Mouse (Mus musculus): ENCODE results near the gene Tma7. TPM values are rescaled to one million over a fixed set of nuclear protein-coding genes. Genes with fewer than 3 reads are reported as not detected.

Gene Tma7
- polyA plus RNA-seq, 1 experiment from 2014 or later, result 328 TPM

GRCm38 (mm10) chr9:109028919-109029318 lies 53.5 kb downstream of the Tma7 start:
- H3K27me3 ChIP-seq, result no peaks in the 10 kb centered on the region
- H3K4me2 ChIP-seq, result no peak overlapping the region
- peaks cover 11% of the 10 kb centered on the region for H3K4me1 ChIP-seq (replicated peaks)
- H3K9ac ChIP-seq, result no peak overlapping the region
- 54% methylated on average over 5 of the region's 5 CpGs for WGBS (ENCODE audit: insufficient replicate concordance)
- H3K4me3 ChIP-seq (replicated peaks), result no peak overlapping the region
- ATAC-seq (ENCODE audit: insufficient read depth), result no peak
- H3K9me3 ChIP-seq (replicated peaks), result no peaks in the 10 kb centered on the region
- no peaks in the 10 kb centered on the region for H3K36me3 ChIP-seq (replicated peaks)
- H3K27ac ChIP-seq (replicated peaks), result no peak overlapping the region

- ATAC-seq (ENCODE audit: insufficient read depth), result no peak
- peaks cover 11% of the 10 kb centered on the region for H3K4me1 ChIP-seq (replicated peaks)
- no peaks in the 10 kb centered on the region for H3K9me3 ChIP-seq (replicated peaks)
- no peak overlapping the region for H3K4me3 ChIP-seq (replicated peaks)
- no peak overlapping the region for H3K27ac ChIP-seq (replicated peaks)
- 66% methylated on average over 3 of the region's 3 CpGs for WGBS (ENCODE audit: insufficient replicate concordance)
- H3K9ac ChIP-seq, result no peak overlapping the region
- H3K4me2 ChIP-seq, result no peak overlapping the region
- no peaks in the 10 kb centered on the region for H3K27me3 ChIP-seq
- no peaks in the 10 kb centered on the region for H3K36me3 ChIP-seq (replicated peaks)
These were observed 54.0 kb downstream of the Tma7 start for GRCm38 (mm10) chr9:109028421-109028820.

GRCm38 (mm10) chr9:109027521-109027920 lies 54.9 kb downstream of the Tma7 start:
- no peaks in the 10 kb centered on the region for H3K27me3 ChIP-seq
- no peak overlapping the region for H3K4me2 ChIP-seq
- no peak overlapping the region for H3K4me3 ChIP-seq (replicated peaks)
- H3K9ac ChIP-seq, result no peak overlapping the region
- no peak for ATAC-seq (ENCODE audit: insufficient read depth)
- WGBS (ENCODE audit: insufficient replicate concordance), result 60% methylated on average over 8 of the region's 8 CpGs
- H3K9me3 ChIP-seq (replicated peaks), result no peaks in the 10 kb centered on the region
- H3K4me1 ChIP-seq (replicated peaks), result peaks cover 4% of the 10 kb centered on the region
- no peak overlapping the region for H3K27ac ChIP-seq (replicated peaks)
- H3K36me3 ChIP-seq (replicated peaks), result no peaks in the 10 kb centered on the region

Other genes starting within 250 kb of the Tma7 start
- gene Slc26a6, start 229.3 kb downstream of the Tma7 start, polyA plus RNA-seq (2015; fragmentation: Nextera tagmentation; extraction: Ambion mirVana), result 6.3 and 6.5 TPM in 2 replicates
- gene Tmem89, start 168.0 kb downstream of the Tma7 start, polyA plus RNA-seq (2015; fragmentation: Nextera tagmentation; extraction: Ambion mirVana), result not detected in 2 replicates
- gene Uqcrc1, start 146.0 kb downstream of the Tma7 start, polyA plus RNA-seq (2015; fragmentation: Nextera tagmentation; extraction: Ambion mirVana), result 316 and 353 TPM in 2 replicates
- 0.33 and 0.60 TPM in 2 replicates for gene Col7a1, start 129.0 kb downstream of the Tma7 start, polyA plus RNA-seq (2015; fragmentation: Nextera tagmentation; extraction: Ambion mirVana)
- gene Ucn2, start 96.6 kb downstream of the Tma7 start, polyA plus RNA-seq (2015; fragmentation: Nextera tagmentation; extraction: Ambion mirVana), result 0.07 TPM in 1 of 2 replicates, not detected in the other
- 3.9 and 4.5 TPM in 2 replicates for gene Pfkfb4, start 90.8 kb downstream of the Tma7 start, polyA plus RNA-seq (2015; fragmentation: Nextera tagmentation; extraction: Ambion mirVana)
- 23.1 and 23.6 TPM in 2 replicates for gene Shisa5, start 44.0 kb downstream of the Tma7 start, polyA plus RNA-seq (2015; fragmentation: Nextera tagmentation; extraction: Ambion mirVana)
- 8.6 and 9.8 TPM in 2 replicates for gene Trex1, start 22.9 kb downstream of the Tma7 start, polyA plus RNA-seq (2015; fragmentation: Nextera tagmentation; extraction: Ambion mirVana)
- gene Atrip, start 8.5 kb downstream of the Tma7 start, polyA plus RNA-seq (2015; fragmentation: Nextera tagmentation; extraction: Ambion mirVana), result 9.2 and 12.6 TPM in 2 replicates
- gene Ccdc51, start 94 bp downstream of the Tma7 start, polyA plus RNA-seq (2015; fragmentation: Nextera tagmentation; extraction: Ambion mirVana), result 11.4 and 12.0 TPM in 2 replicates
- gene Plxnb1, start 12.8 kb upstream of the Tma7 start, polyA plus RNA-seq (2015; fragmentation: Nextera tagmentation; extraction: Ambion mirVana), result 3.5 and 5.8 TPM in 2 replicates
- 0.05 TPM in 1 of 2 replicates, not detected in the other for gene Fbxw21, start 79.5 kb upstream of the Tma7 start, polyA plus RNA-seq (2015; fragmentation: Nextera tagmentation; extraction: Ambion mirVana)
- gene Fbxw13, start 113.4 kb upstream of the Tma7 start, polyA plus RNA-seq (2015; fragmentation: Nextera tagmentation; extraction: Ambion mirVana), result not detected in 2 replicates
- gene Fbxw20, start 152.2 kb upstream of the Tma7 start, polyA plus RNA-seq (2015; fragmentation: Nextera tagmentation; extraction: Ambion mirVana), result not detected in 2 replicates
- not detected in 2 replicates for gene Fbxw14, start 205.1 kb upstream of the Tma7 start, polyA plus RNA-seq (2015; fragmentation: Nextera tagmentation; extraction: Ambion mirVana)

Data from liver, embryonic 15.5 days (tissue).